Mouse (Mus musculus): ENCODE results near the gene Letm1. TPM values are rescaled to one million over a fixed set of nuclear protein-coding genes. Genes with fewer than 3 reads are reported as not detected.

Gene Letm1
- 10 to 100 TPM; 81.0 to 83.2 TPM for total RNA-seq (2021)
- long read RNA-seq, experiment 1, full-length matches to known transcripts: 54 of 78 reads
- long read RNA-seq, experiment 1, partial matches to known transcripts: 11 of 78 reads
- long read RNA-seq, experiment 1, other reads (novel, unspliced or antisense): 13 of 78 reads
- long read RNA-seq, experiment 2, full-length matches to known transcripts: 122 of 149 reads
- long read RNA-seq, experiment 2, partial matches to known transcripts: 20 of 149 reads
- long read RNA-seq, experiment 2, other reads (novel, unspliced or antisense): 7 of 149 reads

DNA sequence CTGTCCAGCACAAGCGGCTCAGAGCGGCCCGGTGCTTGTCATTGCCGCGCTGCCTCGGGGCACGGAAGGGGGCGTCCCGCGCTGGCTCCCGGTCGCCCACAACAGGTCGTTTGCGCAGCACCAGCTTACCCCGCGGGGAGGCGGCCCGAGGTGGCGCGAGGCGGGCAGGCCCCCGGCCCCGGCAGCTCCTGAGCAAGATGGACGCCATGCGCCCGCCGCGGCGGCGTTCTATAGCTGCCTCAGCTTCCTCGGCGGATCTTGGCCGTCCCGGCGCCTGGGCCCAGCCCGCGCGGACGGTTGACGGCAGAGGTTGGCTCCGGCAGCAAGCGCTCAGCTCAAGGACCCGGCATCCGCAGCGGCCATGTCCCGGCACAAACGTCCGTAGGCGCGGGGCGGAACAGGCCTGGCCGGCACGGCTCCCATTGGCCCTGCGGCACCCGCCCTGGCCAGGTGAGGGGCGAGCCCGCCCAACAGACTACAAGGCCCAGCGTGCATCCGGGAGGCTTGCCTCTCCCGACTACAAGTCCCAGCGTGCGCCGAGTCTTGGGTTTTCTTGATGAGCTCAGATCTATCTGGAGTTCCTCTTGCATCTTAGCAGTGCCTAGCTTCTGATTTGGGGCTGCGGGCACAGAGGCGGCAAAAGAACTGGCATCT lies at the start of gene Letm1:
Gene Letm1, minus strand, starts transcription at position 473 of the 654 bp plus-strand sequence.
- peak; percentile 95 for DNase-seq

- no peak for DNase-seq
These were observed 48.2 kb upstream of the Letm1 start for GRCm38 (mm10) chr5:33830832-33831231.

DNA sequence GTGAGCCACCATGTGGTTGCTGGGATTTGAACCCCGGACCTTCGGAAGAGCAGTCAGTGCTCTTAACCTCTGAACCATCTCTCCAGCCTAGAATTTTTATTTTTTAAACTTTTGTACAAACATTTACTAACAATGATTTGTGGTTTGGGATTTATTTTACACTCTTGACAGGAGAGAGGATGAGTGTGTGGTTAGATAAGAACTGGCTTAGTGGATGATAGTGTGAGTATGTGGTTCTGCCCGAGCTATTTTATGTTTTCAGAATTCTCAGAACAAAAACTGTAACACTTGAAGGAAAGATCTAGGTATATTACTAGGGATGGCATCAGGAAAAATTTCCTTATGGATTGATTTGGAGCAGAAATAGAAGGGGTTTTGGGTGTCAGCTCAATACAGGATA lies 47.3 kb upstream of the Letm1 start:
- no peak for DNase-seq

DNA sequence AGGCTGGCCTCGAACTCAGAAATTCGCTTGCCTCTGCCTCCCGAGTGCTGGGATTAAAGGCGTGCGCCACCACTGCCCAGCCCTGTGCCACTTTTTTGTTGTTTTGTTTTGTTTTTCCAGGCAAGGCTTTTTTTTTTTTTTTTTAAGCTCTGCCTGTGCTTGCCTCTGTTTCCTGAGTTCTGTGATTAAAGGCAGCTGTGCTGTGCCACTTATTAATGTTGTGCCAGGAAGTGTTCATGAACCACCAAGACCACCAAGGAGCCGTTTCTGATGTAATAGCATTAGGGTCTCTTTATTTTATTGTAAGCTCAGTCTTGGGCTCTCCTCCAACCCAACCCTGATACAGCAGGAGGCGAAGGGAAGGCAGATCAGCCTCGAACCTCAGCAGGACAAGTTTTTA lies 45.5 kb upstream of the Letm1 start:
- no peak for DNase-seq

- no peak for DNase-seq
These were observed 43.4 kb upstream of the Letm1 start for GRCm38 (mm10) chr5:33826001-33826400.

- DNase-seq: no peak
These were observed 39.8 kb upstream of the Letm1 start for GRCm38 (mm10) chr5:33822456-33822855.

DNA sequence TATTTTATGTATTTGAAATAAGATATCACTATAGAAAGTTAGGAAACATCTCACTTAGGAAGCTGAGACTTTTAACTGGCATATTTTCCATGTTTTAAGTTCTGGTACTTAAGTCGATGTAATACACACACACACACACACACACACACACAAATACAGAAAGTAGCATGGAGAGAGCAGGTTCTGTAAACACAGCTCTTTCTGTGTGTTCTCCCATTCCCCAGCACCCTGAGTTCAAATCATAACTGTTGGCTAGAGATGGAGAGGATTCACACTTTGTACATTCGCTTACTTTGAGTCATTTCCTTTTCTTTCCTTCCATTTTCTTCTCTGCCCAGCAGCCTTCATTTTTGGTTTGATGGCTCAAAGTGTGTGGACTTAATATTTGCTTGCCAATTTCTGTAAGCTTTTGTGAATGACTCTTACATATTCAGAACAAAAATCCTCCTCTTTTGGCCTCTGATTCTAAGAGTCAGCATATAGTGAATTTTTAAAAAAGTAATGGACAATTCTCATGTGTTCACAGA lies 39.3 kb upstream of the Letm1 start:
- no peak for DNase-seq

DNA sequence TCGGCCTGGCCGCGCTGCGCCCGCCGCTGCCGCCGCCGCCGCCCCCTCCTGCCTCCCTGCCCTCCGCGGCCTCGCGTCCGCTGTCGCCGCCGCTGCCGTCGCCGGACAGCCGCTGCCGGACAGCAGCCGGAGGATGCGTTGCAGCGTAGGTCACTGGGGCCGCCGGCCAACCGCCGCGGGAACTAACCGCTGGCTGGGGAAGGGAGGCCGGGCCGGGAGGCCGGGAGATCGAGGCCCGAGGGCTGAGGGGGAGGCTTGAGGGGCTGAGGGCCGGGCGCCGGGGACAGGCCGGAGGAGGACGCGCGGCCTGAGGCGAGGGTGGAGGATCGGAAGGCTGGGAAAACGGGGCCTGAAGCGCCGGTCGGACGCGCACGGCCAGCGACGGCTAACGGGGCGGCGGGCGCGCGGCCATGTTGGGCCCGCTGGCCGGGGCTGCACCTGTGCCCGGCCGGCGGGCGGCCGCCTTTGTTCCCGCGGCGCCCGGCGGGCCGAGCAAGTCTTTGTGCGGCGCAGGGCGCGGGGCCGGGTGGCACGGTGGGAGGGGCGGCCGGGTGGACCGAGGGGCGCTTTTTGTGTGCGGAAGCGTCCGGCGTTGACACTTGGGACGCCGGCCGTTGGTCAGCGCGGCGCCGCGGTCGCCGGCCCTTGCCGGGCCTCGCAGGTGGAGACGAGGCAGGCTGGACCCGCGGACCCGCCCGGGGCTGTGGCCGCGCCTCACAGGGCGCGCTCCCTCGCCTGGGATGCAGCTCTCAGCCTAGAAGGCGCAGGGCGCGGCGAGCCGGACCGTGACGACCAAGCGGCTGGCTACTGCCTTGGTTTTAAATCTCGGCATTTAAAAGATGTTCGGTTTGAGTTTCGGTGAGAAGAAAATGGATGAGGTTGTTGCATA lies 38.4 kb upstream of the Letm1 start:
- peak; percentile 47 for DNase-seq

DNA sequence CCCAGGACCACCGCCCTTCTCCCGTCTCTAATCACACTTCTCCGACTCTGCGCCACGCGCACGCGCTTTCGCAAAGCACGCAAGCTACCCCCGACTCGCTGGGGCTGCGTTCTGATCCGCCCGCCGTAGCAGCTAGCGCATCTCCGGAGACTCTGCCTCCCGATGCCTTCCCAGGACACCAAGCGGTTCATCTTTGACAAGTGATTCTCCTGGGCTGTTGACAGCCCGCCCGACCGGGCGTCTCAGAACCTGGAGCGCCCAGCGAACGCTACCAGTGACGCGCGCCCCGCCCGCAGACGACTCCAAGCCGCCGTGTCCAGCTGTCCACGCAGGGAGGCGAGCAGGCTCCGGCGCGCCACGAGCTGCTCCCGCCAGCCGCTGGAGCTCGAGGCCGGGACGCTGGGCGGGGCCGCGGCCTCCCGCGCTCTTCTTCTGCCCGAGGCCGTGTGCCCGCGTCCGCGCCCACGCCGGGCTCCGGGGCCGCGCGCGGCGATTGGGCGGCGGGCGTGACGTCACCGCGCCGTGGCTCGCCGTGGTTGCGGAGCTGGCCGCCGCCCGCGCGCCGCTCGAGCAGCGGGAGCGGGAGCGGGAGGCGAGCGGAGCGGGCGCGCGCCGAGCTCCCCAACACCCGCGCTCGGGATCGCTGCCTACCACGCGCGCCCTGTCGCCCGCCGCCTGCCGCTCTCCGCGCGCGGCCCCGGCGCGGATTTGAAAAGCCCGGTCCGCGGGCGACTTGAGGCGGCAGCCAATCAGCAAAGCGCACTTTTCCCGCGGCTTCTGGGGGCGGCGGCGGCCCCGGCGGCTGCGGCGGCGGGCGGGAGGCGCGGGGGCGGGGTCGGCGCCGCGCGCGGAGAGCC lies 37.5 kb upstream of the Letm1 start, which contains the start of gene Nsd2:
Gene Nsd2, plus strand, starts transcription at position 850 of the 857 bp plus-strand sequence.
- DNase-seq: peak; percentile 85

- peak; percentile 9 for DNase-seq
These were observed 36.7 kb upstream of the Letm1 start for GRCm38 (mm10) chr5:33819141-33819875.

GRCm38 (mm10) chr5:33818104-33818503 lies 35.5 kb upstream of the Letm1 start:
- no peak for DNase-seq

- no peak for DNase-seq
These were observed 33.5 kb upstream of the Letm1 start for GRCm38 (mm10) chr5:33816008-33816725.

DNA sequence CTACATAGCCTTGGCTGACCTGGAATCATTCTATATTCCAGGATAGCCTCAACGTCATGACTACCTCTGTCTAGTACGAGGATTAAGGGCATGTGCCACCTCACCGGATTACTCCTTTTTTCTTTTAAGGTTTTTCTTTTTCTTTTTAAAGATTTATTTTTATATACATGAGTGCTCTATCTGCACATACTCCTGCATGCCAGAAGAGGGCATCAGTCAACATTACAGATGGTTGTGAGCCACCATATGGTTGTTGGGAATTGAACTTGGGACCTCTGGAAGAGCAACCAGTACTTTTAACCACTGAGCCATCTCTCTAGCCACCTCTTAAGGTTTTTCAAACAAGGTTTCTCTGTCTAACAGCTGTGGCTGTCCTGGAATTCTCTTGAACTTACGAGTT lies 28.9 kb upstream of the Letm1 start:
- no peak for DNase-seq

DNA sequence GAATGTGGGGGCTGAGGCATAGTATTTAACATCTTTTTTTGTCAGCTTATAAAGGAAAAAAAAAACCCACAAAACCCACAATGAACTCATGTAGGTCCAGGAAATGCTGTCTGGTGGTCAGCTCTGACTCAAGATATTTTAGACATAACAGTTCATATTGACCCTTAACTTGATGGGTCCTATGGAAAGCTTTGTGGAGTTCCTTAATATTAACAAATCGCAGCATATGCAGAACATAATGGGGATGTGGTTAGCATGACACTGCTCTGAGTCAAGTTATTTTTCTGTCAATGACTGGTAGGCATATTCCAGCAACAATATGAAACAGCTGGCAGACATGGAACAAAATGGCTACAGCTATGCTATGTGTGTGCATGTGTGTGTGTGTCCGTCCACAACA lies 20.7 kb upstream of the Letm1 start:
- DNase-seq: no peak

- DNase-seq: no peak
These were observed 9.5 kb upstream of the Letm1 start for GRCm38 (mm10) chr5:33791912-33792643.

DNA sequence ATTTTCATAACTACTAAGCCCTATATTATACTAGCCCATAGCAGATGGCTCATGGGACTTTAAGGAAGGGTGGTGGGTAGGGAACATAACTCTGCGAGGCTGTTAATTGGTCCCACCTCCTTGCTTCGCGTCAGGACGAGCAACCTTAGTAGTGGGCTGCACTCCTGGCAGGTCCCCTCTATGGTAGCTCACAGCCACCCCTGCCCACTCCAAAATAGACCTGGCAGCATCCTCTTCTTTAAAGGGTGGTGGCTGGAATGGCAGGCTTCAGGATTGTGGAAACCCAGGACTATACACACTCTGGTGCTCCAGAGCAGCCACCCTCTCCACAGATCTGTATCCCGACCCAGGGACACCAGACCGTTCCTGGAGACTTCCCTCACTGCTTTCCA lies 378 bp upstream of the Letm1 start:
- no peak for DNase-seq

DNA sequence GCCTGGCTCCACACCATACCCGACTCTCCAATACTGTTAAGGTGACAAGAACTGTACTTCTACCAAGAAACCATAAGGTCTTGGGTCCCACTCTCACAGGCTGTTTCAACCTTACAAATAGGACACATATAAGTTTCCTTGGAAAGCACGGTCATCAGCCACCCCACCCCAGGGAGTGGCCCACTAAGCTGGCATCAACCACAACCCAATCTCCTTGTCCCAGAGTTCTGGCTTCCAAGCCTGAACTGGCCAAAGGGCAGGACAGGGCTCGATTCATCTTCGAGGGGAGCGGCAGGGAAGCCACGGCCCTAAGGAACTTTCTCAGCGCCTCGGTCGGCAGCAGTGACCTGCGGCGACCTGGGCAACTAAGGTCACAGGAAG lies 663 bp downstream of the Letm1 start:
- peak; percentile 12 for DNase-seq

- no peak for DNase-seq
These were observed 5.4 kb downstream of the Letm1 start for GRCm38 (mm10) chr5:33777195-33777594.

- no peak for DNase-seq
These were observed 39.1 kb downstream of the Letm1 start for GRCm38 (mm10) chr5:33743481-33743880.

DNA sequence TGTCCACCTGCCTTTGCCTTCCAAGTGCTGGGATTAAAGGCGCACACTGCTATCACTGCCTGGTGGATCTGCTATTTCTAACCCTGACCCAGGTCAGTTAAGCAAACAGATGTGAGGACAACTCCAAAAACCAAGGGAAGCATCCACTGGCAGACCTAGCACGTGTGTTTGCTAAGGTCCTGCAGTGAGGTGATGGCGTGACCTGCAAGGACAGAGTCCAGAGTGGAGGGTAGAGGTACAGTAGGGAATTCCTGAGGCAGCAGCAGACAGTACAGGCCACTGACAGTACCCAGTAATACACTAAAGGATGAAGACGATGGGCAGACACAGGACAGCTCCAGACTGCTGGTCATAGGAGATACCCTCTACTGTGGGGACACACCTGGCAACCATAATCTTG lies 42.1 kb downstream of the Letm1 start:
- no peak for DNase-seq
